ENCODE assay signal across 8 mouse cellular contexts in genomic region chr1:52008443-52008842, GRCm38 (mm10). TPM values are rescaled to one million over a fixed set of nuclear protein-coding genes. Genes with fewer than 3 reads are reported as not detected.
DNase-seq lines count a peak whose midpoint lies in the region; ATAC-seq lines count a peak whose summit lies in the region.

No protein-coding gene starts in this region.

- H3K4me3 ChIP-seq in hindbrain, embryonic 12.5 days, result peak overlapping the region; percentile 20; the same call in 1 of the 2 replicates
- peak overlapping the region; percentile 40 for H3K4me3 ChIP-seq in liver, embryonic 15.5 days (replicated peaks)

- DNase-seq in adrenal gland, adult (ENCODE audit: inconsistent age in 2 of 2, low spot score in 1 of 2), result peak; percentile 16 to 47
- no peak for DNase-seq in adrenal gland, postnatal 4 days (ENCODE audit: low spot score in 2 of 2)
- DNase-seq in embryo, embryonic 11 days, result peak; percentile 52
- peak; percentile 82 for DNase-seq in naive thymus-derived CD4-positive, alpha-beta T cell, adult 2 months (ENCODE audit: low read depth)
- DNase-seq in layer of hippocampus, adult 8-10 months (ENCODE audit: low spot score in 2 of 2), result no peak
- DNase-seq in gastrocnemius, postnatal 10 days, result no peak

- H3K9me3 ChIP-seq in hindbrain, embryonic 12.5 days (replicated peaks), result no peaks in the 10 kb centered on the region
- no peaks in the 10 kb centered on the region for H3K9me3 ChIP-seq in liver, embryonic 15.5 days (replicated peaks)

- peaks cover 8% of the 10 kb centered on the region for H3K4me1 ChIP-seq in hindbrain, embryonic 12.5 days
- no peaks in the 10 kb centered on the region; the same call in 1 of the 2 replicates for H3K4me1 ChIP-seq in liver, embryonic 15.5 days (replicated peaks)

- no peak overlapping the region for H3K27ac ChIP-seq in hindbrain, embryonic 12.5 days
- H3K27ac ChIP-seq in liver, embryonic 15.5 days (replicated peaks), result no peak overlapping the region

- WGBS in hindbrain, embryonic 12.5 days, result 4% methylated on average over 11 of the region's 11 CpGs
- WGBS in liver, embryonic 15.5 days (ENCODE audit: insufficient replicate concordance), result 2% methylated on average over 11 of the region's 11 CpGs

- H3K9ac ChIP-seq in hindbrain, embryonic 12.5 days, result no peak overlapping the region
- no peak overlapping the region for H3K9ac ChIP-seq in liver, embryonic 15.5 days

- ATAC-seq in hindbrain, embryonic 12.5 days (ENCODE audit: low FRiP score), result no peak
- ATAC-seq in liver, embryonic 15.5 days (ENCODE audit: insufficient read depth), result no peak

- no peaks in the 10 kb centered on the region for H3K36me3 ChIP-seq in hindbrain, embryonic 12.5 days
- H3K36me3 ChIP-seq in liver, embryonic 15.5 days (replicated peaks), result no peaks in the 10 kb centered on the region

- peaks cover 7% of the 10 kb centered on the region; the same call in 1 of the 2 replicates for H3K27me3 ChIP-seq in hindbrain, embryonic 12.5 days
- no peaks in the 10 kb centered on the region for H3K27me3 ChIP-seq in liver, embryonic 15.5 days

- H3K4me2 ChIP-seq in hindbrain, embryonic 12.5 days (replicated peaks), result peak overlapping the region; percentile 48
- H3K4me2 ChIP-seq in liver, embryonic 15.5 days, result peak overlapping the region; percentile 52

RNA-seq across cellular contexts. Expression of gene Stat4, which starts 21.5 kb away (rescaled TPM):
- under 1 TPM; 0.65 to 0.67 TPM for total RNA-seq in adrenal gland, postnatal 4 days (2021)
- 0.73 and 0.88 TPM in 2 replicates for polyA plus RNA-seq in hindbrain, embryonic 12.5 days (2016; fragmentation: Nextera tagmentation; extraction: Ambion mirVana)
- polyA plus RNA-seq in liver, embryonic 15.5 days (2015; fragmentation: Nextera tagmentation; extraction: Ambion mirVana), result 1.0 and 1.2 TPM in 2 replicates
- 1 to 10 TPM in 2 of 4 experiments, under 1 TPM in 2; 0.61 to 1.1 (median 1.0) TPM for total RNA-seq in layer of hippocampus, adult 8-10 months (2022)
- under 1 TPM; 0.12 to 0.43 TPM for total RNA-seq in gastrocnemius, postnatal 10 days (2021)

Comparison
In these comparisons a context has a peak if more than half of its experiments do, and no peak if none do; other contexts are left out.
1. DNase-seq: peak in adrenal gland, adult (2 of 2), embryo, embryonic 11 days (single experiment) and naive thymus-derived CD4-positive, alpha-beta T cell, adult 2 months (single experiment); none in adrenal gland, postnatal 4 days (0 of 2), layer of hippocampus, adult 8-10 months (0 of 2) and gastrocnemius, postnatal 10 days (single experiment).